Mouse (Mus musculus): ENCODE data around the gene Cacng4.

Gene Cacng4

GRCm38 (mm10) chr11:107773312-107773711 lies 21.0 kb downstream of the Cacng4 start:
- DNase-seq (ENCODE audit: extremely low spot score) = no peak

DNA sequence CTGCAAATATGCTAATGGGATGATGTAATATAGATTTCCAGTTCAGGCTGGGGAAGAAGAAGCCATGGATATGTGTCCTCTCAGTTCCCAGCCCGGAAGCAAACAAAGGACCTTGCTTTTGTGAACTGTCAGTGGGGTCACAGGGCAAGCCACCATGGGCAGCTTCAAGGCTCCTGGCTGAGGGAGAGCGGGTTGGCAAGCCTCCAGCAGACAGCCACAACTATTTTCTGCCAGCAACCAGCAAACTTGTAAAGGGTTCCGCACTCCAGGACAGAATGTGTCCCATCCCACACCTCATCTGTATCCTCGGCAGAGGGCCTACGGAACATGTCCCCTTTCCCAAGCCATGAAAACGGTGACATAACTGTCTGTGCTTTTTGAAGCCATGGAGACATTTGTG lies 22.4 kb downstream of the Cacng4 start:
- DNase-seq (ENCODE audit: extremely low spot score) = no peak

- DNase-seq (ENCODE audit: extremely low spot score) = no peak
These were observed 26.0 kb downstream of the Cacng4 start for GRCm38 (mm10) chr11:107768361-107768760.

GRCm38 (mm10) chr11:107766932-107767331 lies 27.4 kb downstream of the Cacng4 start:
- DNase-seq (ENCODE audit: extremely low spot score) = no peak

DNA sequence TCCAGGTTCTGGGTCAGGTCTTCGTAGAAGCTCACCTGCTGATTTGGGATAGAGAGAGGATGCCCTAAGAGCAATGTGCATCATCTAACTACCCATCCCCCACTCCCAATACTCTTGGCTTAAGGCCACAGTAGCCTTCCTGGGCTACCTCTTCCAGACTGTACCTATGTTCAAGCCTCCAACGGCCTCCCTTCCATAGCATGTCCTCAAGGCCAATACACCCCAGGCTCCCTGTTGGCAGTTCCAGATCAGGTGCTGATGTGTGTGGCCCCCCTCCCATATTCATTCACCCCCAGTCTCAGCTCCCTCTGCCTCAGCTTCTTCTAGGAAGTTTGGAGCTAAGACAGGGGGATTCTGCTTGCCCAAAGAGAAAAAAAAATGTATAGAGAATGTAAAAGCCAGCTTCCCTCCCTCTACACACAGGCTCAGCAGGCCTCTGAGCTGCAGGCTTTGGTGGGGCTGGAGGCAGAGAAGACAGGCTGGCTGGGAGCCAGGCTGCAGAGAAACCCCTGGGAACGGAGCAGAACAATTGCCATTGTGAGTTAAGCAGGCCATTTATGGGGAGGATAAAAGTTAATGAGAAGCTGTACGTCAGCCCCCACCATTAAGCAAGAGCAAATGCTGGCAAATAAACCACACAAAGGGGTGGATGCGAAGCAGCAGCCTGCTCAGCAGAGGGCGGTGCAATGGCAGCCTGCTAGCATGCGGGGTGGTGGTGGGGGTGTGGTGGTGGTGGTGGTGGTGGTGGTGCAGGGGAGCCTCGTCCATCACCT lies 31.5 kb downstream of the Cacng4 start:
- peak; percentile 15 for DNase-seq (ENCODE audit: extremely low spot score)

DNA sequence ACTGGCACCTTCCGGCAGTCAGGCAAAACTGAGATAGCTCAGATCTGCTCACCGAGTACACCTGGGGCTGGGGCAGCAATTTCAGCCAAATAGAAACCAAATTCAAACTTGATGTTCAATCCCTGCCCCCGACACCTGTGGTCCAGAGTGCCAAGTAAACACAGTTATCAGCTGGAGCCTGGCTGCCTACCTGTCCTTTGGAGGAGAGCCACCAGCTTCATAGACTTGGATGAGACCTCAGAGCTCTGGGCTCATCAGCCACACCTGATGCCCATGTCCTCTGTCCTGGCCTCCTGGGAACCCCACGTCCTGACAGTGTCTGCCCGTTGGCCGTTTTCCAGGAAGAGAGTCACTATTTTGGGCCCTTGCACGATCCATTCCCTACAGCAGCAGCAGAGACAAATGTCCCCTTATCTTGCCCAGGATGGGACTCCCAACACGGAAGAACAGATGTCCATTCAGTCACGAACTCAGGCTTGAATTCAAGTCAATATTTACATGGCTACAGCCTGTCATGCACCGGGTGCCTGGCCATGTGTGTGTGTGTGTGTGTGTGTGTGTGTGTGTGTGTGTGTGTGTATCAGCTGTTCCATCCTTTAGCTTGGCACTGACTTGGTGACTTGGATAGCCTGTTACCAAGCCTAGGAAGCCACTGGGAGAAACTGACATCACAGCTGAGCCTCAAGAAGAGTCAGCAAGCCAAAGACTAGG lies 32.4 kb downstream of the Cacng4 start:
- DNase-seq (ENCODE audit: extremely low spot score) = no peak

DNA sequence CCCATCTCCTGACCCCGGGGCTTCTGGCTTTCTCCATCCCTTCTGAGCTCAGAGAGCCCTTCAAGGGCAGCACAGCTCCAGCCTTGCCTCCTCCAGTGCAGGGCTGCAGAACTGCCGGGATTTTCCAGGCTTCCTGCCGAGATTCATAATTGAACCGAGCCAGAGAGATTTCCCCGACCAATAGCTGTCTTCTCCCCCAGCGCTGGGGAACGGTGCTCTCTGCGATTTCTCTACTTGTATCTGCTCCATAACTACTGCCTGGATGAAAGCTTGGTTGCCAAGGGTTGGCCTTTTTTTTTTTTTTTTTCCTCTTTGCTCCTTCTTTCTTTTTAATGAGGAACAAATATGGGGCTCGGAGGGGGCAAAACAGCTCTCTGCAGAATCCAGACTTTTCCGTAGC lies 34.4 kb downstream of the Cacng4 start:
- no peak for DNase-seq (ENCODE audit: extremely low spot score)

- DNase-seq (ENCODE audit: extremely low spot score) = no peak
These were observed 34.8 kb downstream of the Cacng4 start for GRCm38 (mm10) chr11:107759516-107759915.

DNA sequence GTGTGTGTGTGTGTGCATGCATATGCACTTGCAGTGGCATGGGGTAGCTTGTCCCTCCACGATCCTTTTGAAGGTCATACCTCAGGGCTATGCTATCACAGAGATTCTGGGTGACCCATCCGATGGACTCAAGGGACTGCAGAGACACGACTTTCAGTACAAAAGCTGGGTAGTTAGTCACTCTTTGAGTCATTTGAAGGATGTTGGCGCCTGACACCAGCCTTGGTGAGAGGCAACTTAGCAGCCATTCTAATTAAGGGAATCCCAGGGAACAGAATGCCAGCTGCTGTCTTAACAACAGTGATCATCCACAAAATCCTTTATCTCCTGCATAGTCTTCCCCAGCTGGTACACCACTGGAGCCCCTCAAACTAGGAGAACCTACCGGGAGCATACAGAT lies 45.2 kb downstream of the Cacng4 start:
- DNase-seq (ENCODE audit: extremely low spot score) = no peak

DNA sequence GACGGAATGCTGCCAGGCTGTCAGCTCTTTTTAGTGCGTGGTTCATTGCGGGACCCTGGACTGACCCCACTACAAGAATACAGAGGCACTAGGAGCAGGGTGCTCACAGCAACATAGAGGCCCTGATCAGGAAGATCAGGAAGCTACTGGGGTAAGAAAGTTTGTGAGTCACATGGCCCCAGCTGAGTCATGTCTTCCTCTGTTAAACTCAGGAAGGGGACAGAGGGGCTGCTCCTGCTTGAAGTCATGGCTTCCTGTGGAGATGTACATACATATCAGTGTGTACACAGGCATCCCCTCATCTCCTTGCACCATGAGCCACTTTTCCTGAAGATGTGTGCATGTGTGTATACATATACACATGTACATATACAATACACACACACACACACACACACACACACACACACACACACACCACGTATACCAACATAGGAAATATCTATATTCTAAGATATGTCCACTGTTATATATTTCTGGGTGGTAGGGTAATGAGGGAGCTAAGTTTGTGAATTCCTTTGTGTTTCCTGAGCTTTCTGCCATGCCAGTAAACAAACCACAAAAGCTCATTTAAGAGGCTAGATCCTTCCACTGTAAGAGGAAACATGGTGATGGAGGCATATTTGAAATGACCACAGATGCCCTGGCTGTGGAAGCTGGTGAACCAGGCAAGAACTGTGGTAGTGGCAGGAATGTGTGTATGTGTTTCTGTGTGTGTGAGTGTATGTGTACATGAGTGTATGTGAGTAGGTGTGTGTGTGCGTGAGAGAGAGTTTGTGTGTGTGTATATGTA lies 45.9 kb downstream of the Cacng4 start:
- DNase-seq (ENCODE audit: extremely low spot score) = no peak

GRCm38 (mm10) chr11:107743100-107743499 lies 51.3 kb downstream of the Cacng4 start:
- DNase-seq (ENCODE audit: extremely low spot score) = no peak

- DNase-seq (ENCODE audit: extremely low spot score) = no peak
These were observed 55.8 kb downstream of the Cacng4 start for GRCm38 (mm10) chr11:107738418-107739099.

- no peak for DNase-seq (ENCODE audit: extremely low spot score)
These were observed 56.5 kb downstream of the Cacng4 start for GRCm38 (mm10) chr11:107737886-107738285.

- no peak for DNase-seq (ENCODE audit: extremely low spot score)
These were observed 60.2 kb downstream of the Cacng4 start for GRCm38 (mm10) chr11:107734133-107734532.

- no peak for DNase-seq (ENCODE audit: extremely low spot score)
These were observed 62.9 kb downstream of the Cacng4 start for GRCm38 (mm10) chr11:107731498-107731897.

DNA sequence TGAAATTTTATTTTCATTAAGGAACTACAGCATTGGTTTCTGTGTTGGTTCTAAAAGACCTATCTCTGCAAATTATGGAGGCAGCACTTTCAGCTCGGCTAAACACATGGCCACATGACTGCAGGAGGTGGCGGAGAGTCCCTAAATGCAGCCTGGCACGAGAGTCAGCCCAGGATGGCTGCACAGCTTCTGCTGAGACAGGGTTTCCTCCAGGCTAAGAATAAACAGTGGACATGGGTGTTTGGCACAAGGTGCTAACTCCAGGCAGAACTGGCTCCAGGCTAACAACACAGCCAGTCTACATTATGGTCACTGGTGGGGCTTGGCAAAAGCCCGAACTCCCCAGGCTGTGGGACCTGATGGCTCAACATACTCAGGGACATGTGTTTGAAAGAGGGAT lies 63.4 kb downstream of the Cacng4 start:
- DNase-seq (ENCODE audit: extremely low spot score) = no peak

GRCm38 (mm10) chr11:107729141-107729540 lies 65.2 kb downstream of the Cacng4 start:
- no peak for DNase-seq (ENCODE audit: extremely low spot score)

GRCm38 (mm10) chr11:107728073-107728863 lies 66.1 kb downstream of the Cacng4 start:
- no peak for DNase-seq (ENCODE audit: extremely low spot score)

DNA sequence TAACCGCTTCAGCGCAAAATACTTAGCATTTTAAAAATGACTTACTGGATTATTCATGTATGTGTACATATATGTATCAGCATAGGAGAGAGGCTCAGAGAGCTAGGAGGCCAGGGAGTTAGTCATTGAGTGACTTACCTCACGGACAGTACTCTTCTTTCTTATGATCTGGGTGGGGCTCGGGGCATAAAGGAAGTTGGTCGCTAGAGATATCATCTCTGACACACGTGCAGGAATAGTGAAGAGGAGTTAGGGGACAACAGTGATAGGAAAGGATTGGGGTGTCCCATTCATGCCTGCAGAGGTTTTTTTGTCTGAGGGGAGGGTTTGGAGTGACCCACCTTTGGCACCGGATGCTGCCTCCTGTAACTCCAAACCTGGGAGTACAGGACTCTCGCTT lies 69.8 kb downstream of the Cacng4 start:
- no peak for DNase-seq (ENCODE audit: extremely low spot score)

GRCm38 (mm10) chr11:107721057-107721456 lies 73.3 kb downstream of the Cacng4 start:
- DNase-seq (ENCODE audit: extremely low spot score) = no peak
